Mouse (Mus musculus) small intestine, adult 2 months (tissue): ENCODE measurements around the gene H3f3a.

Source experiments
- CTCF ChIP-seq: fragments of 200-500 bp; IDR thresholded peaks from 2 replicates; pipeline ENCODE4 v1.5.1; 2012; ENCODE audit warnings: low read depth, mild to moderate bottlenecking, control low read depth, inconsistent platforms, low read length, moderate library complexity, mixed read lengths; ENCODE audit not compliant: insufficient replicate concordance, insufficient read length; ENCODE audit errors: extremely low read depth
- POLR2A ChIP-seq: fragments of 200-500 bp; IDR thresholded peaks from 2 replicates; pipeline ENCODE4 v1.6.1; 2012; ENCODE audit warnings: low read depth, mild to moderate bottlenecking, control low read depth, inconsistent platforms, low read length, moderate library complexity

DNA sequence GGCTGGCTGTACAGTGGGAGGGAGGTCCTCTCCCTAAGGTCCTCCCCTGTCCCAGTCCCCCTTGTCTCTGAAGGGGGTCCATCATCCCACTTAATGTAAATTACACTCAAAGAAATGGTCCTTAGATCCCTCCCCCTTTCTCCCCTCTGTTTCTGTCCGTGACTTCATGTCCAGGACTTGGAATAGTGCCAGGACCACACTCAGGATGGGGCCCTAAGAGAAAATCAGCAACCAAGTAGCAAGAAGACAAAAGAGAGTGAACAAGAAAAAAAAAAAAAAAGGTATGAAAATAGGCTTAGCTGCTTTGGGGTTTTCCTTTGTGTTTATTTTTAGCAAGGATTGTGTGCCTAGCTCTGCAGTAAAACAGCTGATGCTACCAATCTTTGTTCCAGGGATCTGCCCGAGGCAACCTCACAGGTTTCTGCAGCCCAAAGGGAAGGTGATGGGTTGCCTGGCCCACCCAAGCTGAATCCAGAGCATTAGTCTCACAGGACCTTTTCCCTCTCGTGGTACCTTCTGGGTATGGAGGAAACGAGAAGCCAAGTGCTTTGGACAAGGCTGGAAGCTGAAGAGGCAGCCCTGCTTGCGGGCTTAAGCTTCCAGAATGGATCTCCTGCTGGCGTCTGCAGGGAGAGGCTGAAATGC lies 37.8 kb downstream of the H3f3a start:
- TF ChIP-seq POLR2A (no peak), CTCF (no peak)
